Mouse (Mus musculus) adrenal gland, postnatal 10 days (tissue): ENCODE data around the gene Pcgf2. TPM values are rescaled to one million over a fixed set of nuclear protein-coding genes. Genes with fewer than 3 reads are reported as not detected.

Experiments
- DNase-seq: peaks from one replicate; pipeline ENCODE4 v3.0.0; 2021; ENCODE audit warnings: mixed read lengths
- total RNA-seq, 2 experiments: library from RNA; stranded (reverse); gene quantifications; 2 replicates each; pipeline ENCODE4 v1.2.3; 2021

The Pcgf2 gene
- total RNA-seq, 2 experiments from 2014 or later, result 29.7 to 41.0 TPM

DNA sequence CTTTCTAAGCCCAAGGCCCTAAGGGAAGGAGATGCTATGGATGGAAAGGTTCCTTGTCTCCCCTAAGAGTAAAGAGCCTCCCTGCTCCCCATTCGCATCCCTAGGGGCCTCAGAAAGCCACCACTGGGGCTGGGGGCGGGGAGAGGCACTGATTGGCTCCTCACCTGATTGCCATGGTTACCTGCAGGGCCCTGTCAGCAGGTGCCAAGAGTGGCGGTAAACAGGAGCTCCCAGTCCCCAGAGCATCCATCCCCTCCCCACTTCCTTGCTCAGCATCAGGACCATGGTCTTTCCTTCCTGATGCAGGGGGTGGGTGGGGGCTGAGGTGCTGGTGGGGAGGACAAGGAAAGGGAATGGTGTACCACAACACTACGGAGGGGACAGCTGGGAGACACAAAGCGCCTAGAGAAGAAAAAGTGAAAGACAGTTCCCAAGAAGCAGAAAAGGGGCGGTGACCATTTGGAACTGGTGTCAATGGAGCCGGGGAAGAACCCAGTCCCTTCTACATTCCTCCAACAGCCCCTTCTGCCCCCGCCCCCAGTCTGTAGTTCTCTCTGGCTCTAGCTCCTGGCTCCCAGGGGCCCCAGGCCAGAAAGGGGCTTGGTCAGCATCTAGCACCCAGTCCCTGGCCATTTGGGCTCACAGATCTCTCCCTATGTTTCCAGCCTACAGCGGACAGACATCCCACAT, 4.4 kb downstream of the Pcgf2 start:
- no peak for DNase-seq

DNA sequence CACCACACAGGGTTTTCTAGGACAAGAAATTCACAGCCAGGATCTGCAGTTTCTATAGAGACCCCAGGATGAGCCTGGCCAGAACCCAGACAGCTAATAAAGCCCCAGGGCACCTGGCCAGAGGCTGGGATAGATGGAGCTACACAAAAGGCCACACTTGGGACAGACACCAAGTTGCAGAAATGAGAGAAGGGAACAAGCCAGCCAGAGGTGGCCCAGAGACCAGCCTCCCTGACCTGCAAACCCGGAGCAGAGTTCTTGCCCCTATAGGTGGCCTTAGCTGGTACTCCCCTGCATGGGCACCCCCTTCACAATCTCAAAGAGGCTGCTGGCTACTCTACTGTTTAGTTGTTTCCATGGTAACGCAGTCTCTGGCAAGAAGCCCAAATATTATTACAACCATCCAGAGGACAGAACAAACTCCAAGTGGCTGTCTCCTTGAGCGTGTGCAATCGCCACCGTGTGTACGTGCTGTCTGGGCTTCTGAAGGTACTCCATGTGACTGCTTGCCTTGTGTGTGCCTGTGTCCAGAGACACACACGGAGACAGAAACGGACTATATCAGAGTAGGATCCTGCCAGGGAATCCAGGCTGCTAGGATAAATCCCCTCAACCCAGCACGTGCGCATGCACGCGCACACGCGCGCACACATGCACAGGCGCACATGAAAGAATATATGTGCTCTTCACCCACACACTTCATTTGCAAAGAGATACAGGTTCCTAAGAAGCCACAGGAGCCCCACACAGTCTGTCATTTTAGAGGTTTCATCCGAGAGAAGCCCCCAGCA, 5.2 kb downstream of the Pcgf2 start:
- peak; percentile 71 for DNase-seq

DNA sequence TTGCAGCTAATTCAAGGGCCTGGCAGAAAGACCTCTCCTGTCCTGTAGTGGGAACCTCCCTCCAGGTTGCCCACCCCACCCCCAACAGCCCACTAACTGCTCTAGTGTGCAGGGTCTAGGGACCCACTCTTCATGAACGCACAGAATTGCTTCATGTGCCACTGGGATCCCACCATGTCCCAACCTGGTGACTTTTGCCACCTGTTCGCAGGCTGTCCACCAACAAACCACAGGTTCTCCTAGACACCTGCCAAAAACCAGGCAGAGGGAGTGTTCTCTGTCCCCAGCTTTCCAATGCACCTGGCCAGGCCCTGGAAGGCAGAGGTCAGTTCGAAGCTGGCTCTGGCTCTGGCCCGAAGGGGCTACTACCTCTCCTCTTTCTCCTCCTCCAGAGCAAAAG, 5.9 kb downstream of the Pcgf2 start:
- DNase-seq, result no peak

DNA sequence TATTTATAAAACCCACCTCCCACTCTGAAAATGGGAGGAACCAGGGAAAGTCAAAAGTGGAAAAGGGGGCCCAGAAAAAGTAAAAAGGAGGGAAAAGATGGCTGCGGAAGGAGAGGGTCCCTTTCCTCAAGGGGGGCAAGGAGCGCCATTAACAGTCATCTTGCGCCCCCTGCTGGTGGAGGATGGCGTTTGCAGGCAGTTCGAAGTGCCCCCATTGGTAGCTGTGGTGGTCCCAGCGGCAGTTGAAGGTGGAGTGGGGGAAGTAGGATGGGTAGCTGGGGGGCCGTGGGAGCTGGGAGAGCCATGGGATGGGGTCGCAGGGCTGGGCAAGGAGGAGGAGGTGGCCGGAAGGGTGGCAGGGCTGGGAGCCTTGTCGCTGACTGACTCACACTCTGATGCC, 10.4 kb downstream of the Pcgf2 start:
- peak; percentile 78 for DNase-seq

DNA sequence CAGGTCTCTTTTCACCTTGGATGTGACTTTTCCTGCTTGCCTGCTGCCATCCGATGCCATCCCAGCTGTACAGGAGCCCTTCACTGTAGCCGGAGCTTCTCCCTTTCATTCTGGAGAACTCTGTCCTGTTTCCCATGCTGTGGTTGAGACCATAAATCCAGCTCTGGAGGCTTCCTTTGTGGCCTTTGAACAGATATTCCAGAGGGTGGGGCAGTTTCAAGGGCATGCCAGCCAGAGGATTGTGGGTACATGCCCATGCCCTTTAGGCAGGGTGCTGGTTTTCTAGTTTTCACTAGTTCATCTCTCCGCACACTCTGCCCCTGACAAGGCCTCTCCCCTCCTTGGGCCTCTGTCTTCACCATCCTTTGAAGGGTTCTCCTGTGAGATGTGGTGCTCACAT, 13.2 kb downstream of the Pcgf2 start:
- DNase-seq, result peak; percentile 57

DNA sequence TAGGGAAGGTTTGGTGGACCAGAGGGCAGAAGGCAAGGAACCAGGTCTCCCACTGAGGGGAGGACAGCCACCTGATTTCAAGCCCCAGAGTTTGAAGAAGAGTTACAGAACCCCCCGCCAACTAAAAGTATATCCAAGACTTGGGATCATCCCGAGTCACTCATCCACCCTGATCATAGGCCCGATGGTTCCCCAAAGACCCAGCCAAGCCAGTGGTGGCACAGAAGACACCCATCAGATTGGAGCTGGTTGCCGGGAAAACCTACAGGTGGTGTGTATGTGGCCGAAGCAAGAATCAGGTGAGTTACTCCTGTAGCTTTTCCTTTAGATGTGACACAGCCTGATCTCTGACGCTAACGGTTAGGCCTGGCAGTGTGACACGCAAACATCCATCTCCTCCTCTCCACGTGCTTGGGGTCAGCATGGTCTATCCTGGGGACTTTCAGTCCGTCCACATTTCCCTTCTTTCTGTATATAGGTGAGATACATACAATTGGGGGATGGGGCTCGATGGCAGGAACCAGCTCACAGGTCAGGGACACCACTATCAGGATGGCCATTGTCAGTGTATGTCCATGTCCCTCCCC, 13.9 kb downstream of the Pcgf2 start:
- peak; percentile 20 for DNase-seq

DNA sequence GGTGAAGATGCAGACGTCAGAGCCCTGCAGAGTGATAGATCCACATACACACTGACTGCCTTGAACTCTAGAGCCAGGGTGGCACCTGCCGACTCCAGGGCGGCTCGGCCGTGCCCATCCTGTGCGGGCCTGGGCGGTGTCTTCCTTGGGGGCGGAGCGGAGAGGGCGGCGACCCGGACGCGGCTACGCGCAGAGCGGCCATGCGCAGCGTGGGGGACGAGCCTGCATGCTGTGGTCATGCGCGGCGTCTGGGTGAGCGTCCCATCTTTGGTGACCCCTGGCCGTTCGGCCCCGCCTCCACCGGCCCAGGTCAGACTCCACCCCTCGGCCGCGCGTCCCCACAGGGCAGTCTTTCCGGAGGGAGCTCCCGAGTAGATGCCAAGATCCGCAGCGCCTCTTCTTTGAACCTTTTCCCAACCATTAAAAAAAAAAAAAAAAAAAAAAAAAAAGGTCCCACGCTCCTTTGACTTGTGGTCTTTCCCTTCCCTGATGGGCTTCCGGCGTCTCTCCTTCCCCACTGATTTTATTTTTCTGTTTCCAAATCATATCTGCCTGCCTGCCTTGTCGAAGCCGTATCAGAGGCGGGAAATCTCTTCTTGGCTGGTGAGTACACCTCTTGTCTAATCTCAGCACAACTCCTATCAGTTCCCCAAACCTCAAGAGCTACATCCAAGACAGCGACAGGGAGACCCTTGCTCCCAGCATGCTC, 14.5 kb downstream of the Pcgf2 start, which contains the start of gene Cisd3:
Gene Cisd3, plus strand, starts transcription at position 214 of the 709 bp plus-strand sequence.
- DNase-seq, result peak; percentile 97

DNA sequence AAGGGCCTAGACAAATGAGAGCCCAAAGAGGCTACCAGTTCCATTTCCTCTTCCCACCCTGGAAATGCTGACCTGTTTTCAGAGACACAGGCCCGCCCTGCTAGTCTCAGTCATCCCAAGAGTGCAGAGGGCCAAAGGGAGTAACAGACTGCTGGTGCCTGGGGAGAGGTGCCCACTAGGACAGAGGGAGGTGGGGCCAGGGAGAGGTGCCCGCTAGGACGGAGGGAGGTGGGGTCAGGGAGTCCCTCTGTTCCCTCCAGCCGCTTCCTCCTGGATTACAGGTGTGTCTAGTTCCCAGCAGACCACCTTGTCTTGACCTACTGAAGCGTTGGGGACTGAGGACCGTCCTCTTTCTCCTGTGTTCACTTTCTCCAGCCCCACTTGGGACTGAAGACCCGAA, 15.5 kb downstream of the Pcgf2 start:
- peak; percentile 49 for DNase-seq

DNA sequence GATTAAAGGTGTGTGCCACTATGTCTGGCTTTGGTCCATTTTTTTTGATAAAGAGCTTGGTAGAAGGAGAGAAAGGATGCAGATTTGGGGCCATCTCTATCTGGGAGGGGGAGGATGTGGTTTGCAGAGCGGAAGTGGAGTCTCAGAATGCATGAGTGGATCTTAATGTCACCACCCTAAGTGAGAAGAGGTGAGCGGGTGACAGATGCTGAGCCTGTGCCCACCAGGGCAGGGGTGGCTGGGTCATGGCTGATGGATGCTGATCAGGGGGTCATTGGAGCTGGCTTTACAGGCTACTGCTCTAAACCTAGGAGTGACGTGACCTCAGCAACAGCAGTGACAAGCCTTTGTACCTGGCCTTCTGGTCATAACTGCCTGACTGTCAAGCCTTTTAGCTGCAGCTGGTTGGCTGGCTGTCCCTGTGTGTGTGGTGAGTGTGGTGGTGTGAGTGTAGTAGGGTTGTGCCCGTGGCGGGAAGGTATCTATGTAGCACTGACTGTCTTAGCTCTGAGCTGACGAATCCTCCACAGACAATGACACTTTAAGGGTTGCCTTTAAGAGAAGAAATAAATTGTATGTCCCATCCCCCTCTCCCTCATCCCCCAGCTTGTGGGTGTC, 16.1 kb downstream of the Pcgf2 start:
- no peak for DNase-seq

DNA sequence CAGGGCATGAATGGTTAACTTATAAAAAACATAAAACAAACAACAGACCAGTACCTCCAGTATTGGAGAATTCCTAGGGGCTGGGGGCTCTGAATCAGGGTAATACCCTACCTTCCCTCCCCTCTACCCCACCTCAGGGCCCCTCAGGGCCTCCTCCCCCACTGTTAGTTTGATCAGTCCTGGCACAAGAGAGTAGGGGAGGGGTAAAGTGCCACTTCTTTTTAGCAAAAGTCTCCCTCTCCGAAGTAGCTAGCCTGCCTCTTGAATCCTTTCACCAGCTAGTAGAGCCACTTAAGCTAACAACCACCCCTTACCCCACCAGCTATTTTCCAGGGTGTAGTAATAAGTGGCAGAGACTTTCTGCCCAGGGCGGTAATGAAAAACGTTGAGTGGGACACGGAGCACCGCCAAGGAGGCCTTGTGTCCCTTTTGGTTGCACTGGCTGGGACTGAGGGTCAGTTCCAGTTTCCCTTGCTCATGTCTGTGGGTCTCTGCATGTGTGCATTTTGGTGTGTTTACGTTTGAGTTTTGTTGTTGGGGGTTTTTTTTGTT, 17.7 kb downstream of the Pcgf2 start:
- no peak for DNase-seq

DNA sequence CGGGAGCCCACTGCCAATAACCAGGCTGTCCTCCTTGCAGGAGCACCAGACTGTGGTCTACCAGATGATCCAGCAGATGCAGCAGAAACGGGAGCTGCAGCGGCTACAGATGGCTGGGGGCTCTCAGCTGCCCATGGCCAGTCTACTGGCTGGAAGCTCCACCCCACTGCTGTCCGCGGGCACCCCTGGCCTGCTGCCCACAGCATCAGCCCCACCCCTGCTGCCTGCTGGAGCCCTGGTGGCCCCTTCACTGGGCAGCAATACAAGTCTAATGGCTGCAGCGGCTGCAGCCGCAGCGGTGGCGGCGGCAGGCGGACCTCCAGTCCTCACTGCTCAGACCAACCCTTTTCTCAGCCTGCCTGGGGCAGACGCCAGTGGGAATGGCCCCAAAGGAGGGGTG, 19.9 kb downstream of the Pcgf2 start:
- peak; percentile 61 for DNase-seq

DNA sequence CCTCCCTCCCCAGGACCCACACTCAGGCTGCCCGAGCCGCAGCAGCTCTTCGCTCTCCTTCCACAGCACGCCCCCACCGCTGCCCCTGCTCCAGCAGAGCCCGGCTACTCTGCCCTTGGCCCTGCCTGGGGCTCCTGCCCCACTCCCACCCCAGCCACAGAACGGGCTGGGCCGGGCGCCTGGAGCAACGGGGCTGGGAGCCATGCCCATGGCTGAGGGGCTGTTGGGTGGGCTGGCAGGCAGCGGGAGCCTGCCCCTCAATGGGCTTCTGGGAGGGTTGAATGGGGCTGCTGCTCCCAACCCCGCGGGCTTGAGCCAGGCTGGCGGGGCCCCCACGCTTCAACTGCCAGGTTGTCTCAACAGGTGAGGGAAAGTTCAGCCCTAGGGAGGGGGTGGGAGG, 22.0 kb downstream of the Pcgf2 start:
- no peak for DNase-seq

DNA sequence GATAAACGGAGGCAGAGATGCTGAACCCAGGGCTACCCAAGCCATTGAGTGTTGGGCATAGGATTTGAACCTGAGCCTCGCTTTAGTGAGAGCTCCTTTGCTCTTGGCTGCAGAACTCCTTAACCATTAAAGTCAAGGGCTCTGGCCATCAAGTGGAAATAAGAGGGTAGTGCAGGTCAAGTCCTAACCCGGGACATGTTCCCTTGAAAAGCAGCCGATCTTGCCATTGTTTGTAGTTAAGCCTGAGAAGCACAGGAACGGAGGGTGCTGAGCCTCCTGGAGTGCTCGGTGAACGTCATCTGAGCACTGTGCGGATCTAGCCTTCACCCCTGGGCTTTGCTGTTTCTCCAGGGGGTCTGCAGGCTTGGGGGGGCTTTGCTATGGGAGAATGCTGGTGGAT, 22.5 kb downstream of the Pcgf2 start:
- DNase-seq, result no peak

DNA sequence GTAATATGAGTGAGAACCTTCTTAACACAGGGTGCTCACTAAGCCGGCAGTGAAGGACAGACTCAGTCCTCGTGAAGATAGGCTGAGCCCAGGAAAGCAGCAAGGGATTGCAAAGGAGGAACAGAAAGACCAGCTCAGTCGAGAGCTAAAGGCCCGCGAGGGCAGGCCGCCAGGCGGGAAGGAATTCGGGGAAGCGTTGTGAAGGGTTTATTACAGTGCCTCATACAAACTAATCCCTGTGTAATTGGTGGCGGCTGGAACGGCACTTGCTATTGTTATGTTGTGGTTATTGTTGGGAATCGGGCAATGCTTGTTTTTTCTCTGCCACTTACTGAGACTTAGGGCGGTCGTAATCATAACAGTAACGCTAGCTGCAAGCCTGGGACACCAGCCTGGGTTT, 22.9 kb downstream of the Pcgf2 start:
- no peak for DNase-seq

DNA sequence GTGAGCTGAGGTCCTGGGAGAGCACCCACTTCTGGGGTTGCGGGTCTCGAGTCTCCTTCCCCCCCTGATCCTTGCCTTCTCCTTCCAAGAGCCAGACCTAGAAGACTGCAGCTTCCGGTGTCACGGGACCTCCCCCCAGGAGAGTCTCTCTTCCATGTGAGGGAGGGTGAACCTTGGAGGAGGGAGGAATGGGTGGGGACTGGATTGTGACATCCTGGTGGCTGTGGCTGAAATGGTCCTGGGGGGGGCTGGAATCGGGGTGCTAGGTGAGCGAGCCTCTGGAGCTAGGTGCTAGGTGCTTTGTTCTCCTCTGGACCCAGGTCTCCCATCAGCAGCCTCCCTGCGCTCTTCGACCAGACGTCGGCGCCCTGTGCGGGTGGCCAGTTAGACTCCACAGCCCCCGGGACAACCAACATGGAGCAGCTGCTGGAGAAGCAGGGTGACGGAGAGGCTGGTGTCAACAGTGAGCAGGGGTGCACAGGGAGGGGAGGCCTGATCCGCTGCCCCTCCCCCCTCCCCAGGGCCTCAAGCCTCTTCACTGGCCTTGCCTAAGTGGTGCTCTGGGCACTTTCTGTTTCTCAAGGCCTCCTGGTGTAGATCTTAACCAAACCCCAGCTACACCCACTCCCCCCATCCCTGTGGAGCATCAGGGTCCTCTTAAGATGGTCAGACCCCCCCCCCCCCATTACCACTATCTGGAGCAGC, 24.1 kb downstream of the Pcgf2 start:
- DNase-seq, result no peak

DNA sequence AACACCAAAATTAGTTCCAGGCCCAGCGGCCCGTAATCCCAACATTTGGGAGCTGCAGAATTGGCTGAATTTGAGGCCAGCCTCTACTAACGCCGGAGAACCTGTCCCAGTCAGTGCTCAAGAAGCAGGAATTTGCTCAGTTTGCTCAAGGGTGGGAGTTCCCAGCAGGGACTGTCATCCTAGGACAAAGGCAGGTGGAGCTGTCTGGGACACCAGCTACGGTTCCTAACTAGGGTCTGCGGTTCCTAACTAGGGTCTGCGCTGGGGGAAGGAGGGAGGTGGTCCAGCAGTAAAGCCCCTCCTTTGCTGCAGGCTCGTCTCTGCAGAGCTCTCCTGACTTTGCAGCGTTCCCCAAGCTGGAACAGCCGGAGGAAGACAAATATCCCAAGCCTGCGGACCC, 27.1 kb downstream of the Pcgf2 start:
- no peak for DNase-seq

DNA sequence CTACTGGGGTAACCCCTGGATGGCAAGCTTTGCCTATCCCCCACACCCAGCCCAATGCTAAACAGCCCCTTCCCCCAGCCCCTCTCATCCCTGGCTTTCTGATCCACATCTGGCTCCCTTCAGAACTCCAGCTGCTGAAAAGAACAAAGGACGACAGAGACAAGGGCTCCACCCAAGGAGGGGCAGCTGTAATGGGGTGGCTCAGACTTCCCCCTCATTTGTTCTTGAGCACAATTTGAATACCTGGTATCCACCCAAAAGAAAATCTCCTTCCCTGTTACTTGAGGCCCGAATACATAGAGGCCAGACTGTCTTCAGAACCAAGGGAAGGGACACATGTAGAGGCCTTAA, 29.1 kb downstream of the Pcgf2 start:
- no peak for DNase-seq

DNA sequence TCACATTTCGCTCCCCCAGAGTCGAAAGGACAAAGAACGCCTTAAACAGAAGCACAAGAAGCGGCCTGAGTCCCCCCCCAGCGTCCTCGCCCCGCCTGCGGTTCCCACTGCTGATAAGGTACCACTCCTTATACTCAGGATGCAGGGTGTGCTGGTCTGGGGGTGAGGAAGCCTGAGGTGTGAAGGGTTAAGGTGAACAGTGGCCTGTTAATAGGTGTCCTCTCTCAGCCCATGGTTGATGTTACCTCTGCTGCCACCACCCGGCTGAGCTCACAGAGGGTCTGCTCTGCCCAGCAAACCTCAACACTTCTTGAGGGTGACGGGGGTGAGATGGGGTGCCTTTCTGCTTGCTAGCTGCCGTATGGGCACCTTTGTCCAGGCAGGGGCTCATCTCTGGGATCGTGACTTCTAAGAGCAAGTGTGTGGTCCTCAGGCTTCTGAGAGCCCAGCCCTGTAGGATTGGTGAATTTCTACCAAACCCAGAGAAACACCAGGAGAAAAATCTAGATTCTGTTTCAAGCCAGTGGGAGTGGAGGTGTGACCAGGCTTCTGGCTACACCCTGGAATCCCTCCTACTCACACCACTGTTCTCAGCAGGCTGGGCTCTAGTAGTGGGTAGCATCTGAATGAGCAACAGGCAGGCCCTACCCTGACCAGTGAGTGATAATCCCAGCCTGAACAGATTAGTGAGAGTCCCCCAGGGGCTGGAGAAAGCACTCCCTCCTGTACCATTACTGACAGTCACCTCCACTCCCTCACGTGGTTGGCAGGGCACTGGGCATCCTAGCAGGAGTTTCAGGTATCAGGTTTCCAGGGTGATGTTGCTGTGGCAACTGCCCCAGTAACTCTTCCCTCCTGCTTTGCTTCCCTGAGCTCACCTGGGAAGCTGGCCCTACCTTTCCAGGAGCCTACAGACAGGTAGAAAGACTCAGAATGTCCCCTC, 29.8 kb downstream of the Pcgf2 start:
- DNase-seq, result no peak

DNA sequence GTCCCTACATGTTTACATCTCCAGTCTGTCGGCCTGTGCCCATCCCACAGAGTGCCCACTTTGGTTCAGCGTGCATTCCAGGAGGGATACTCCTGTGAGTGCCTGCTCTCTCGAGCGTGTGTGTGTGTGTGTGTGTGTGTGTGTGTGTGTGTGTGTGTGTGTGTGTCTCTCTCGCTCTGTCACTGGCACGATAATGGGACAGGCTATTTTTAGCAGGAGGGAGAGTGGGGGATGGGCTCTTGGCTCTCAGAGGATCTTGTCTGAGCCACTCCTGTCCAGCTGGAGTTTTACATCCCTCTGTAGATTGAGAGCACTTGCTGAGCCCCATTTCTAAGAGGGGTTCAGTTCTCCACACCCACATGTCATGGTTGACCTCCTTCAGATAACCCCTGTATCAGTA, 30.5 kb downstream of the Pcgf2 start:
- peak; percentile 70 for DNase-seq

DNA sequence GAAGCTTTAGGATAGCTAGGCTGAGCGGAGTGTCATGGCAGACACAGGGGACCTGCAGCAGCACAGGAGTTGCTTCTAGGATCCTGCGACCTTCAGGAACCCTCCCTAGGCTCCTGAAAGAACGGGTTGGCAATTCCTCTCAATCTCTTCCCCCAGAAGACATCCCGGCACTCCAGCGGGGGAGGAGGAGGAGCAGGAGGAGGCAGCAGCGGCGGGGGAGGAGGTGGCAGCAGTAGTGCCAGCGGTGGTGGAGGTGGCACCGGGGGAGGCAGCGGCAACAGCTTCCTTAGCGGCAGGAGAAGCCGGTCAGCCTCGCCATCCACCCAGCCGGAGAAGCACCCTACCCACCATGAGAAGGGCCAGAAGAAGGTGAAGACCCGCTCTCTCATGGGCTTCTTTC, 31.0 kb downstream of the Pcgf2 start:
- DNase-seq, result no peak
